Mouse (Mus musculus): ENCODE measurements around the gene Slc6a20a.
A peak's percentile ranks its signal among the peaks of the same experiment; 100 is the strongest.
"Not testable (repeated sequence)": the region's sequence is repeated elsewhere in the genome, so short reads cannot be mapped to it uniquely, and the experiment has no call there.

Slc6a20a gene

DNA sequence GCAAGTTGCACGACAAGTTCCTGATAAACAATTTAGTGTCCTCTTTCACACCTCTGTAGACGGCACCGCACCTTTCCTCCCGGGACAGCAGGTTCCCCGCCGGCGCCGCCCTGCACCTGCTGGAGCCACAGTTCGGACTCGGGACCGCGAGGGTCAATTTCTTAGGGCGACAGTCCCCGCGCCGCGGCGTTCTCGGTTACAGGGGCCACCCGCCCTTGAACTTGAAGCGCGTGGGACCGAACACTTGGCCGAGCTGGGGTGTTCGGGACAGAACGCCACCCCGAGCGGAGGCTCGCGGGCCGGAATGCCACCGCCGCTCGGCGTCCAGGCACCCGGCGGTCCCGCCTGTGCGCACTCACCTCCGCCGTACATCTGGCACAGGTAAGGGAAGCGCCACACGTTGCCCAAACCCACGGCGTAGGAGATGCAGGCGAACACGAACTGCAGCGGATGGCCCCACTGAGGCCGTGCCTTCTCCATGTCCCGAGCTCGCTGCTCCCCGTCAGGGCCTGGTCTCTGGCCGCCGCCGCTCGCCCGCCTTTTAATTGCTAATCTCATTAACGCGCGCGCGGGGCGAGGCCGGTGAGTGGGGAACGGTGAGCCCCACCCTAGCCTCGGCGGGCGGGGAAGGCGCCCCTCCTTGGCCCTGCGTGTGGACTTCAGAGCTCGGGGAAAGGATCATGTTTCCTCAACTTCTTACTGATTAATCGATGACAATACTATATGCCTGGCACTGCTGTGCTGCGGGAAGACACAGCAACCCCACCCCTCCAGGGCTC is at the start of gene Slc6a20a, which contains the start of gene Ccr9:
Gene Slc6a20a, minus strand, starts transcription at position 559 of the 779 bp plus-strand sequence.
Gene Ccr9, plus strand, starts transcription at position 113 of the 779 bp plus-strand sequence.
- peak; percentile 16 for DNase-seq (ENCODE audit: low read depth, low spot score)

DNA sequence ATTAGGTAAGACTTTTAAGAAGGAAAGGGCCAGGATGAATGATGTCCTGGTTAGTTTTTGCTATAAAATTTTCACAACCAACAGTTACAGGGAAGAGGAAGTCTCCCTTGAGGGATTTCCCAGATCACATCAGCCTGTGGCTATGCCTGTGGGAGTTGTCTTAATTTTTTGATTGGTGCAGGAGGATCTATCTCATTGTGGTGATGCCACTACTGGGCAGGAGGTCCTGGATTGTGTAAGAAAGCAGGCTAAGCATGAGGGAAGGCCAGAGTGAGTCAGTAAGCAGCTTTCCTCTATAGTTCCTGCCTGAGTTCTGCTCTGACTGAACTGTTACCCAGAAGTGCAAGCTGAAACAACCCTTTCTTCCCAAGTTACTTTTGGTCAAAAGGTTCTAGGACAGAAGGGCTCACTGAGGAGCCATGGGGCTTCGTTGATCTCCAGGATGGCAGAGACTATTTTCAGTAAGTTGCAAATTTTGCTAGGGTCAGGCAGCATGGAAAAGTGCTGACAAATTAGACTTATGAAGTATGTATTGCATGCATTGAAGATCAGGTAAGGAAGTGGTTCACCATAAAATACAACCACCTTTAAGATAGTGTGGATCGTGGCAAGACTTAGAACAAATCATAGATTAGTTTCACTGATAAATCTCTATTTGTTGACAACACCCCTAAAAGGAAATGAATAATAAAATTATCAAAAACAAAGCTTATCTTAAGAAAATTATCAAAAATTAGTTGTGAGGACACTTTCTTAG is 44.2 kb upstream of the Slc6a20a start:
- no peak for DNase-seq (ENCODE audit: low read depth, low spot score)

DNA sequence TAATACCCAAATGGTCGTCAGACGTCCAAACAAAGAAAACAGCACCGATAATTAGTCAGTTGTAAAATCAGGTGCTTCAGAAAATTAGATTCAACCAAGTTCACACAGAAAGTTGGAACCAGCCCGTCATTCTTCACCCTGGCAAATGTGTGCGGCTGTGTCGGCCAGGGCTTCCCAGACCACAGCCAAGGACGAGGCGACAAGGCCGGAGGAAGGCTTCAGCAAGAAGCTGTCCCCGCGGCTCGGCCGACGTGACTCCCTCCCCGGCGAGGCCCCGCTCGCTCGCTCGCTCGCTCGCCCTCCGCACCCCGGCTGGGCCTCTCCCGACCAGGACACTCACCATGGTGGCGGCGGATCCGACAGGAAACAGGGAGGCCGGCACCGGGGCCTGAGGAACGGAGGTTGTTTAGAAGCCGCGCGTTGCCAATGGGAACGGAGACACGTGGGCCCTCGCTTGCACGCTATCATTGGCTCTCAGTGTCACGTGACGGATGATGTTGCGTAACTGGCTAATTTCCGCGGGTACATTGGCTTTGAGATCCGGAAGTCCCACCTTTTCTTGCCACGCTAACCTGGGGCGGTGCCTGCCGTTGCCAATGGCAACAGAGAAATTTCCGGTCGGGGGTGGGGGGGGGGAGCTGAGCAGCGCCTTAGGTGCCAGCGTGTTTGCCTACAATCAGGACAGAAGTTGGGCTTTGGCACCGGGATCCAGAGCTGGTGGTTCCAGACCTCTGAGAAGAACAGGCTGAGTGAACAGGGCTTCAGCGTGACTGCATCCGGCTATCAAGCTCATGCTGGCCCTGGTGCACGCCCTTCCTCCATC is 38.7 kb upstream of the Slc6a20a start, which contains the start of gene Lztfl1:
Gene Lztfl1, minus strand, starts transcription at position 512 of the 823 bp plus-strand sequence.
- DNase-seq (ENCODE audit: low read depth, low spot score): peak; percentile 99

DNA sequence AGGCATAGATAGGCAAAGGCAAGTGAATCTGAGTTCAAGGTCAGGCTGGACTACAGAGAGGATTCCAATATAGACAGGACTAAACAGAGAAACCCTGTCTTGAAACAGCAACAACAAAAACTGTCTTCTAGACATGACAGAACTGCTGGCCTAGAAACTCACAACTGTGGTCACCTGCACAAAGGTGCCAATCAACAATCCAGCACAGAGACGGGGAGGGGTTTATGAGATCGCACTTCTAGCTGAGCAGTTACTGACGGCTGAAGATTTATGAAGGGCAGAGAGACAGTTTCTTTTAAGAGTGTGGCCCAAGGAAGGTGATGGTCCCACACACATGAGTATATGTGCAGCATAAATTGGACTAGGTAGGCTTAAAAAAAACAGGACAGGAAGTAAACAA is 37.6 kb upstream of the Slc6a20a start:
- no peak for DNase-seq (ENCODE audit: low read depth, low spot score)

DNA sequence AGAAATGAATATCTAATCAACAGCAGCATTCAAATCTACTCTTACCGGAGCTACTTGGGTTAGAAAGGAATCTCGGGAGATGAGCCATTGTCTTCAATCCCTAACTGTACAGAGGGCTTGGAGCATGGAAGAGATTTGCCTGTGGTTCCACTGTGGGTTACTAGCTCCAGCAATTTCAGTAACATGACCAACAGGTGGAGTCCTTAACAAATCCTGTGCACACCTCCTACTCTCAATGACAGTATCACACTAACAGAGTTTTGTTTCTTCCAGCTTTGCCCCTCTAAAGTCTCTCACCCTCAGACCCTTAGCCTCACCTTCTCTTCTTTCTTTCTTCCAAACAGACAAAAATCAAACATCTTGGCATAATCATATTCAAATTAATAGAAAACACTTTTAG is 34.4 kb upstream of the Slc6a20a start:
- no peak for DNase-seq (ENCODE audit: low read depth, low spot score)

DNA sequence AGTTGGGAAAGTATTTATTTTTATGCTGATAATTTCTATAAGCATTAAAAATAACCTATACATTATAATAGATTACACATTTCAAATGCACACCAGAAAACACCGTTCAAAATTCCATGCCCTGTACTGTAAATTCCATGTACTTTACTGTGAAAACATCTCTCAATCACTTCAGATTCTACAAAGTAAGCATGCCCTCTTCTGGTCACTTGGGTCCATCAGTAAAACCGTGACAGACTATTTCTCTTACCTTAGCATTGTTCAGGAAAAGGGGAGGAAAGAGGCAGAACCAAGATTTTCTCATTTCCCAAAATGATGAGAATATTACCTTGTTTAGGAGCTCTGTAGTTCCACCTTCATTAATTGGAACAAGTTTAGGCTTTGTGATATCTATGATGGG is 30.5 kb upstream of the Slc6a20a start:
- DNase-seq (ENCODE audit: low read depth, low spot score): no peak

DNA sequence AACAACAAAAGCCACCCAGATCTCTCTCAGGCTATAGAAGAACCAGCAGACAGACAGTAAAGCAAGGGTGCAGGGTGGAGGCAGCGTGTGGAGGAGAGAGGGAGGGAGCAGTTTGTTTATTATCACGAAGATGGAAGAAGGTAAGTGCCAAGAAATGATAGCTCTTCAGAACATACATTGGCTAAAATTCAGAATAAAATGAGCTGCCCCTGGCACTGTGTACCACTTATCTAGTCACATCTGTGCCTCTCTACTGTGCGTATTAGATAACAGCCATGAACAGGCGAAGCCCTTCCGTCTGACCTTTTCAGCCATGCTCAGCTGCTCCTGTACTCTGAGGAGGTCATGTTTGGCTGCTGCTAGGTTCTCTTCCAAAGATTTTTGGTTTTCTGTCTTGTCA is 23.1 kb upstream of the Slc6a20a start:
- DNase-seq (ENCODE audit: low read depth, low spot score): no peak

DNA sequence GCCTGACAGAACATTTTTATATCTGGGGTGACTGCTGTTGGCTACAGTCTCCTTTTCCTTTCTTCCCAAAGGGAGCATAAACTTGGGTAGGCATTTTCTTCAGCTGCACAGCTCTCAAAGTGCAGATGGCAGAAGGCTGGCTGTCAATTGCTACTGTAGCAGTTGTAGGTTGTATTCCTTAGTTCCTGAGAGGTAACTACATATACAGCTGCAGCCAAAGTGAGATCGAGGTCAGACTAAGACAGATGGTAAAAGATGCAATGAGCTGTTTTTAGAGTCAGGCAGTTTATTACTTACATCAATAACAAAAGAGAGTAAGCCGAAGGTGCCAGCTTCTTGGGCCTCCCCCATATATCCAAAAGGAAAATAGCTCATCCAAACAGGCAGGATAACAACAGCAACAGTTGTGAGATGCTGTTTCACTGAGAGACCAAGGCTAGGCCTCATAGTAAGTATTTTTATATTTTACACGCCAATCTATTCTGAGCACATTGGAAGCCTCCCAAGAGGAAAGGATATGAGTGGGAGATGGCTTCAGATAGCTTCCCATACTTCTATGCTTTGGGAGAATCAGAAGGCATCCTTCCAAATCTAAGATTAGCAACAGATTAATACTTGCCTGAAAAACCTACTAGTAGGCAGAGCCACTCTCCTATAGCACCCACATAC is 17.1 kb upstream of the Slc6a20a start:
- no peak for DNase-seq (ENCODE audit: low read depth, low spot score)

DNA sequence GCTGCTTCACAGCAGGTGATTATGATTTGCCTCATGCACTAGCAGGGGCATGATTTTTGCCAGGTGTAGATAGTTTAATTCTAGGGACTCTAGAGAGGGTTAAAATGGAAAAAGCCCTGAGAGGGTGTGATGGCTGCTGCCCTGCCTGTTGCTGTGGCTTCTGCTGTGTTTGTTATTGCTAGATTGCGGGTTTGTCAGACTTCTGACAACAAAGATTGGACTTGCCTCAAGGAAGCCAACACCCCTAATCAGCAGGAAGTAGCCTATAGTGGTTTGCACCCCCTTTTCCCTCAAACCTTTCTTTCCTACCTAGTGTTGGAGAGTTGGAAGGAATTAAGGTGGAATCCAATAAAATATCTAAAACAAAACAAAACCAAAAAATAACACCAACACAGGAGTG is 9.5 kb upstream of the Slc6a20a start:
- no peak for DNase-seq (ENCODE audit: low read depth, low spot score)

DNA sequence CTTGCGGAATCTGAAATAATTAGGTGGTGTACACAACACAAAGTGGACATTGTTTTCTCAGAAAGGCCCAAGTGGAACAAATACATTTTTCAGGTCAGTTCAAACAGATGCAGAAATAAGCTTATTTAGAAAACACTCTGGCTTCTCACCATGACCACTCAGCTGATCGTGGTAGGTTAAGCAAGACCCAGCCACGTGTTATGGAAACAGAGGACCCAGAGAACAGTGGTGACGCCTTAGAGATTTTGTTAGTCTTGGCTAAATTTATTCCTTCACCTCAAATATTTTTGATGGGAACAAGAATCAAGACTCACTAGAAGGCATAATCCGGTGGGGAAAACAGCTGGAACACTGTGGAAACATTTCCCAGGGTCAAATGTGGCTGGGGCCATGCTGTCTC is 7.5 kb upstream of the Slc6a20a start:
- DNase-seq (ENCODE audit: low read depth, low spot score): no peak

DNA sequence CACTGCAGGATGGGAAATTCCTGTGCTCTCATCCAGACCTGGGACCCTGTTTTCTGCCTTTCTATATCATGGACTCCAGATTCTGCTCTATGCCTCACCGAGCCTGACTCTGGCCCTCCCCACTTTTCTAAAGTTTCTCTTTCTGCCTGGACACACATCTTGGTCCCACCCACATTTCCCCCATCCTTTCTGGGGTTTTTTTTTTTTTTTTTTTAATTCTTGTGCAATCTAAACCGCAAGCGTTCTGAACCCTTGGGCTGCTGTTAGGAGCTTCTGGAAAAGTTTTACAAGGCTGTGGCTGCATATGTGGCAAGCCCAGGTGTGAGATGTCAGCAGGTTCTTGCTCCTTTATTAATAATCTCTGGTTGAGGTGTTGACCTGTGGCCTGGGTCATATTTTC is 5.0 kb upstream of the Slc6a20a start:
- no peak for DNase-seq (ENCODE audit: low read depth, low spot score)

DNA sequence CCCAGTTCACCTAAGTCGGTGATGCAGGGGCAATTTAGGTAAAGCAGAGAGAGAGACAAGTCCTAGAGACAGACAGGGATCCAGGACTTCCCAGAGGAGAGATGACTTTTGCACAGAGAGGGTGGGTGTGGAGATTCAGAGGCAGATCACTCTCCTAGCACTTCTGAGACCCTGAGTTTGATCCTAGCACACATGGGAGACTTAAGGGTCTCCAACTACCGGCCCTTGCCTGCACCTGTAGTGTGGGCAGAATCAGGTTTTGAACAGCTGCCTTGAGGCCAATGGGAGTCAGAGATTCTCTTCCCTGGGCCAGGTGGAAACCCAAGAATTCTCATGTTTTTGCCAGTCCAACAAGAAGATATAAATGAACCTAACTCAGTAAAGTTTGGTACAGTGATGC is 513 bp upstream of the Slc6a20a start:
- DNase-seq (ENCODE audit: low read depth, low spot score): no peak

DNA sequence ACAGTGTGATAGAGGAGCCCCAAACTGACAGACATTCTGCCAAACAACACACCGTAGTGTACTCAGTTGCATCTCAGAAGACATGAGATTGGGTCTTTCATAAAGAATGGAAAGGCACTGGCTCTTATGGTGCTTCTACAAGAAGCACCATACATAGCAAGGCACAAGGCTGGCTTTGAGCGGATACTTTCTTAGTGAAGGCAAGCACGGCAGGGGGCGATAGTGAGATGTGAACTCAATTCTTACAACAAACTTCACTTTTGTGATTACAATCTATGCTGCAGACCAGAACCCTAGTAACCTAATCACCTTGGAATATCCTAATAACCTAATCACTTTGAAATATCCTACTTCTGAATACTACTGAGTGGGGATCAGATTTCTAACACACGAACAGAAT is 13.0 kb downstream of the Slc6a20a start:
- DNase-seq (ENCODE audit: low read depth, low spot score): peak; percentile 6

DNA sequence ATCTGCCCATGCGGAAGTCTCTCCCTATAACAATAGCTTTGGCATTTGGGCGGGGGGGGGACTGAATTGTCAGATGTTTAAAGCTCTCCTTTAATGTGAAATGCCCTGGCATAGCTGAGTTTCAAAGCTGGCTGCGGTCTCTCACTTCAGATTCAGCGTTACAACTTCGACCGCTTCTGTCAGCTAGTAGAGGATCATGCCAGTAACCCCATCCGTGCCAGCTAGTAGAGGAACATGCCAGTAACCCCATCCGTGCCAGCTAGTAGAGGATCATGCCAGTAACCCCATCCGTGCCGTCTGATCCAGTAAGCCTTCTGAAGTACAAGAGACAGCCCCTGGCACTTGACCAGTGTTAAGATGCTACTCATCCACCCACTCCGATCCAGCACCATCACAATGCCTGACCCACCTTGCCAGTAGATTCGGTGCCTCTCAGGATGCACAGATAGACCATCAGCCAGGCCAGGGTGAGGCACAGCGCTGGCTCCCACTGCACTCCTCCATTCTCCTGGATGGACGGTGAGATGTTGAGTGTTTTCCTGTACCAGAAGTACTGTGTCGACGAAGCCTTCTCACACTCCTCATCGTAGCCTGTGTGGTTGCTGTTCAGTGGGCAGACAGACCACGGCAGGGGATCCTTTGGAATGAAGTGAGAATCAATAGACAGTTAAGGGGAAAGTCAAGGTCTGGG is 18.6 kb downstream of the Slc6a20a start:
- DNase-seq (ENCODE audit: low read depth, low spot score): not testable (repeated sequence)

DNA sequence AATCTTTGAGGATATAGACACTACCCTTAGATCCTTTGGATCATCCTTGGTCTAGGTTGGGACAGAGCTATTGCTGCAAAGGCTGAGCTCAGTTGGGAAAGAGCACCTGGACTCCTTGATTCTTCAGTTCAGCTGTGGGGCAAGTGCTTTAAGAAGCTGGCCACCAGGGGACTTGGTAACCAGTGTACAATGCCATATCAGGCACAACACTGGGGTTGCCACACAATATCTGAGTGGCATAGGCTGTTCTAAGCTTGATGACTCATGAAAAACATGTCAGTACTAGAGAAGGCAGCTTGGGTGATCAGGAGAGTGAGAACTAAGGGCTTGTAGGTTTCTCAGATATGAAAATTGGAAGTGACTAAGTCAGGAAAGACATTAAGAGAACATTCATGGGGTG is 19.7 kb downstream of the Slc6a20a start:
- no peak for DNase-seq (ENCODE audit: low read depth, low spot score)

DNA sequence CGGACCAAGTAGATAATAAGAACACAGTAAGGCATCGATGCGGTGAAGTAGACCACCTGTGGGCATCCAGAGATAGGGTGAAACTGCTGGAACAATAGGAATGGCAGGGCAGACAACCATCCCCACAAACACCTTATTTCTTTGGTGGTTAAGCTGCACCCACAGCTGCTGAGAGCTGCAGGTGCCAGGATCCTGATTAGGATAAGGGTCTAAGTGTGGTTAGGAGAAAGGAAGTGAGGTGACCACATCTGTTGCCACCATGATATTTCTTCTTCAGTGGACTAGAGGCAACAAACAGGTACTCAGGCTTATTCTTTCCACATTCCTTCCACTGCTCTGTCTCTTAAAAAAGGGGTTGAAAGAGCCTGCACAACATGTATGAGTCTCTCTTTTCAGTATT is 21.2 kb downstream of the Slc6a20a start:
- no peak for DNase-seq (ENCODE audit: low read depth, low spot score)

DNA sequence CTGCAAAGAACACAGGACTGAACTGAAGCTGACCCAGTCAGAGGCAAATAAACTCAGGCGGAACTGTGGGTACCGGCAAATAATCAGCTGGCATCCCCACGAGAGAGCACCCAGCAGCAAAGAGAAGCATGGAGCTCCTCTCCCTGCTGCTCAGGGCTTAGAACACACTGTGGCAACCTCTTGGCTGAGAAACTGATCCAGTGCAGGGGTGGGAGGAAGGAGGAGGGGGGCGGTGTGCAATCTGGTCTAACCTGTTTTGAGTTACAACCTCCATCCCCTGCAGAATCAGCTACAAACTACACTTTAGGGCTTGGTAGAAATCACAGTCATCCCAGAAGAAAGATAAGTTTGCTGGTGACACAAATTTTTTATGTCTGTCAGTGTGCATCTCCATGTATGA is 27.3 kb downstream of the Slc6a20a start:
- no peak for DNase-seq (ENCODE audit: low read depth, low spot score)

DNA sequence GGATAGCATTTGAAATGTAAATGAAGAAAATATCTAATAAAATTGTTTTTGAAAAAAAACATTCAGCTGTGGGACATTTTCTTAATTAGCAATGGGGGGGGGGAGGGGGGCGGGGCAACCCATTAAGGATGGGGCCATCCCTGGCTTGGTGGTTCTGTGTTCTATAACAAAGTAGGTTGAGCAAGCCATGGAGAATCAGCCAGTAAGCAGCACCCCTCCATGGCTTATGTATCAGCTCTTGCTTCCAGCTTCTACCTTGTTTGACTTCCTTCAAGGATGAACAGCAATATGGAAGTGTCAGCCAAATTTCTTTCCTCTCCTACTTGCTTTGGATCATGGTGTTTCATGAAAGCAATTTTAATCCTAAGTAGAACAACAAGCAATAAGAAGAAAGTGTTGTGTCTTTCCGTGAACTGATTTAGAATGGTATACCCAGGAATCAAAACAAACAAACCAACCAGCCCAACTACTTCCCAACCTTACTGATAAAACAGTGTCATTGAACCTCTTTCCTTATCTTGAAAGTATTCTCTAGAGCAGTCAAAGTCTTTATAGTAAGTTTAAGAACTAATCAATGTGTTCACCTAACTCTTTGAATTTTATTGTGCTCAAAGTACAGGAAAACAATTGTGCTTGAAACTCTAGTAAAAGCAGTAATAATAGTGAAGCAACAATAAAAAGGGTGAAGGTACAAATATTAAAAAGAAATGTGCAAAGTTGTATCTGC is 28.7 kb downstream of the Slc6a20a start:
- no peak for DNase-seq (ENCODE audit: low read depth, low spot score)

DNA sequence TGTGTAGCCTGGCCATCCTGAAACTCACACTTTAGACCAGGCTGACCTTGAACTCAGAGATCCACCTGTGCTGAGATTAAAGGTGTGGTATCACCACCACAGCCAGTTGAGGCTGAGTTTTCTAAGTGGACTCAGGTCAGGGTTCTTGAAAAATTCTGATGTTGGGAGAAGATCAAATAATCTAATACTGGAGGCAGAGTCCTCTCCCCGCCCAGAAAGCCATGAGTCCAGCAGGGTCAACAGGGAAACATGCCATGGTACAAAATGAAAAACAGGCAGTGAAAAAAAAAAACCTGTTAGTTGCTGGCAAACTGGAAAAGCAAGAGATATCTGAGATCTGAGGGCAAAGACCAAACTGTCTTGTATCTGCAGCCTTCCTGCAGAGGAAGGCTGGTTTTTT is 38.6 kb downstream of the Slc6a20a start:
- DNase-seq (ENCODE audit: low read depth, low spot score): no peak

DNA sequence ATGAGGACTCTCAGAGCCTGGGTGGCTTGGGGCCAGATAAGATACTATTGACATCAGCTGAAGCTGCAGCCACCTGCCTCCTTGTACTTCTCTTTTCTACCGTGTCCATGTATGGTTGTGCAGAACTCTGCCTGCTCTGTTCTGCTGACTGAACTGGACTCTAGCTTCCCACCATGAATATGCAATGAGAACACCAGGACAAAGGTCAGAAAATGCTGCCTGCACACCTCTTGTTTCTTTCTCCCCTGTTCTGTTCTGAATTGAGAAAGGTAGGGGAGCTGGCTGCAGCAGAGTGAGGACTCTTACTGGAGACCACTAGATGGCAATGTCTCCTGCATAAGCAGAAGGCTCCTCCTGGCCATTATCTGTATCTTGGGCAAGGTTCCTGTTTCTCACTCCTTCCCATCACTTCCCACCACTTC is 40.0 kb downstream of the Slc6a20a start:
- DNase-seq (ENCODE audit: low read depth, low spot score): peak; percentile 6
